Mouse (Mus musculus) heart, embryonic 10.5 days (tissue): ENCODE results near the gene Mrpl49. TPM values are rescaled to one million over a fixed set of nuclear protein-coding genes. Genes with fewer than 3 reads are reported as not detected.

Experiments
- DNase-seq: peaks from one replicate; pipeline ENCODE4 v3.0.0-alpha.2; 2017; ENCODE audit warnings: low spot score
- H3K27ac ChIP-seq: fragments of 300-500 bp; sonication (generic); 2 replicates; pipeline ENCODE4 v1.5.1; 2016; ENCODE audit warnings: mild to moderate bottlenecking
- H3K27me3 ChIP-seq: fragments of 300-500 bp; sonication (generic); 2 replicates; pipeline ENCODE4 v1.6.1; 2016; ENCODE audit warnings: mild to moderate bottlenecking; ENCODE audit not compliant: poor library complexity, insufficient read depth, severe bottlenecking
- H3K36me3 ChIP-seq: fragments of 300-500 bp; sonication (generic); 2 replicates; pipeline ENCODE4 v1.6.1; 2016; ENCODE audit warnings: mild to moderate bottlenecking, moderate library complexity
- H3K4me1 ChIP-seq: fragments of 300-500 bp; sonication (generic); 2 replicates; pipeline ENCODE4 v1.6.1; 2016; ENCODE audit warnings: mild to moderate bottlenecking
- H3K4me3 ChIP-seq: fragments of 300-500 bp; sonication (generic); 2 replicates; pipeline ENCODE4 v1.5.1; 2016; ENCODE audit warnings: mild to moderate bottlenecking, moderate library complexity
- H3K9me3 ChIP-seq: fragments of 300-500 bp; sonication (generic); 2 replicates; pipeline ENCODE4 v1.6.1; 2016; ENCODE audit warnings: mild to moderate bottlenecking, moderate library complexity
- WGBS: fragments of 180-500 bp; shearing (Covaris S2); methylation state at CpG from one replicate; pipeline ENCODE4 v1.1.7; 2016; 5-methylcytosine and 5-hydroxymethylcytosine counted together
- polyA plus RNA-seq: library from polyadenylated mRNA; unstranded; fragments of >200 nt; fragmentation: Nextera tagmentation; extraction: Ambion mirVana; gene quantifications from 2 replicates; pipeline ENCODE4 v1.2.1, GENCODE M21; 2016

The Mrpl49 gene
- 71.4 and 85.0 TPM in 2 replicates for polyA plus RNA-seq

GRCm38 (mm10) chr19:6057313-6058096 is at the start of gene Mrpl49, which contains the start of gene Fau:
Gene Mrpl49, minus strand, starts transcription at chr19:6057785.
Gene Fau, plus strand, starts transcription at chr19:6057844.
- under 1% methylated on average over 63 of the region's 63 CpGs for WGBS
- Histone ChIP-seq H3K27ac (peak within 1 kb of the TSS; percentile 96), H3K4me1 (peaks cover 31% of the 10 kb centered on the region), H3K9me3 (no peaks in the 10 kb centered on the region), H3K27me3 (no peaks in the 10 kb centered on the region), H3K4me3 (peak within 1 kb of the TSS; percentile 91), H3K36me3 (peaks cover 53% of the 10 kb centered on the region)
- DNase-seq, result peak; percentile 99

DNA sequence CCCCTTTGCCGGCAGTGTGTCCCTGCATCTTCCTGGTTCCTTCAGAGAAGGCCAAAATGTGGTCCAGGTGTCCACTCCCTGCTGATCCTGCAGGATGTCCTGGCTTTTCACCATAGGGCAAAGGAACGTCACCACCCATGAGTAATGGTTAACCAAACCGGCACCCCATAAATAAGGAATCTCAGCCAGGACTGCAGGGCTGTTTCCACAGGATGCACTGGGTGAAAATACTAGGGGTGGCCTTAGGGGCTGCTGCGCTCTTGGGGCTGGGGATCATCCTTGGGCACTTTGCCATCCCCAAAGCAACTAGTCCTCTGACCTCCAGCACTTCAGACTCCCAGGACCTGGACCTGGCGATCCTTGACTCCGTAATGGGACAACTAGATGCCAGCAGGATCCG is 48.0 kb upstream of the Mrpl49 start, which contains the start of gene Naaladl1:
Gene Naaladl1 (plus strand): TSS at position 197 of the 400 bp plus-strand sequence.
- Histone ChIP-seq H3K4me3 (no peak within 1 kb of the TSS), H3K9me3 (no peaks in the 10 kb centered on the region), H3K27me3 (no peaks in the 10 kb centered on the region), H3K27ac (no peak within 1 kb of the TSS), H3K4me1 (peaks cover 17% of the 10 kb centered on the region), H3K36me3 (no peaks in the 10 kb centered on the region)
- 81% methylated on average over 7 of the region's 7 CpGs for WGBS
- DNase-seq, result no peak

GRCm38 (mm10) chr19:6104476-6104875 is 46.9 kb upstream of the Mrpl49 start:
- DNase-seq, result no peak
- Histone ChIP-seq H3K9me3 (no peaks in the 10 kb centered on the region), H3K4me1 (peaks cover 17% of the 10 kb centered on the region), H3K4me3 (no peak overlapping the region), H3K27me3 (no peaks in the 10 kb centered on the region), H3K27ac (no peak overlapping the region), H3K36me3 (peaks cover 6% of the 10 kb centered on the region; the same call in 1 of the 2 replicates)
- 54% methylated on average over 4 of the region's 4 CpGs for WGBS

- 66% methylated on average over 6 of the region's 6 CpGs for WGBS
These were observed 44.7 kb upstream of the Mrpl49 start for GRCm38 (mm10) chr19:6102169-6102853.

DNA sequence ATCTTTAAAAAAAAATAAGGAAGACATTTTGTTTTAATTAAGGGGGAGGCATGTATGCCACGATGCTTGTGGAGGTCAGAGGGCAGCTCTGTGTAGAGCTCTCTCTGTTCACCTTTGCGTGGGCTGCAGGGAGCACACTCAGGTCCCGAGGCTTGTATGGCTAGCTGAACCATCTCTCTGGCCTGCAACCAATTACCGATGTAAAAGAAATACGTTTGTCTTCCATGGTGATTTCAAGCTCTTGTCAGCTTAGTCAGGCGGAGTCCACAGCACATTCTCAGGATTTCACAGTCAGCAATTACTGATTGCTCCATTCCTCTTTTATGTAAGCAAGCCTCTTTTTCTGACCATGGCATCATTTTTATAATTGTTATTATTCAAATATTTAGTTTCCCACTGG is 43.6 kb upstream of the Mrpl49 start:
- Histone ChIP-seq H3K4me1 (peaks cover 12% of the 10 kb centered on the region), H3K36me3 (peaks cover 19% of the 10 kb centered on the region), H3K27ac (no peak overlapping the region), H3K27me3 (no peaks in the 10 kb centered on the region), H3K9me3 (no peaks in the 10 kb centered on the region), H3K4me3 (no peak overlapping the region)
- no peak for DNase-seq
- 70% methylated on average over 6 of the region's 6 CpGs for WGBS

More at GRCm38 (mm10) chr19:6102169-6102853, 44.7 kb upstream of the Mrpl49 start:
- Histone ChIP-seq H3K36me3 (peaks cover 19% of the 10 kb centered on the region), H3K9me3 (no peaks in the 10 kb centered on the region), H3K27me3 (no peaks in the 10 kb centered on the region), H3K27ac (no peak overlapping the region), H3K4me1 (peaks cover 17% of the 10 kb centered on the region), H3K4me3 (no peak overlapping the region)
- no peak for DNase-seq

DNA sequence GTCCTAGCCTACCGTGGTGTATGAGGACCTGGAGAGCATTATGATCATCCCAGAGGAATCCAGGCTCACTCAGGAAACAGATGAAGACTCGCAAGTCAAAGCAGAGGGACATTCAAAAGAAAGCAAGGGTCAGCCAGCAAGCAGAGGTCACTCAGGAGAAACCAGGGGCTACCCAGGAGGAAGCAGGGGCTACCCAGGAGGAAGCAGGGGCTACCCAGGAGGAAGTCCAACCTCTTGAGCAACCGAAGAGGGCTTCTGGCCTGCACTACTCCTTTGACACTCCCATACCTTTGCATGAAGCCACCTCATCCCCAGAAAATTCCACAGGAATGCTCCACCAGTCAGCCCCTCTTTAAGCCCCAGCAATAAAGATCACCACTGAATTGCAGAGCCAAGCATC is 40.3 kb upstream of the Mrpl49 start:
- no peak for DNase-seq
- no peaks in the 10 kb centered on the region for H3K9me3 ChIP-seq
- H3K27ac ChIP-seq, result no peak overlapping the region
- no peak overlapping the region for H3K4me3 ChIP-seq
- H3K27me3 ChIP-seq, result no peaks in the 10 kb centered on the region
- peaks cover 41% of the 10 kb centered on the region for H3K36me3 ChIP-seq
- no peaks in the 10 kb centered on the region for H3K4me1 ChIP-seq
- 89% methylated on average over 3 of the region's 3 CpGs for WGBS

GRCm38 (mm10) chr19:6094119-6094518 is 36.5 kb upstream of the Mrpl49 start, which contains the start of gene AC131692.1:
Gene AC131692.1, plus strand, starts transcription at chr19:6094419.
- H3K36me3 ChIP-seq, result peaks cover 66% of the 10 kb centered on the region
- 81% methylated on average over 7 of the region's 7 CpGs for WGBS
- H3K27me3 ChIP-seq, result no peaks in the 10 kb centered on the region
- no peaks in the 10 kb centered on the region for H3K9me3 ChIP-seq
- no peak within 1 kb of the TSS for H3K4me3 ChIP-seq
- H3K4me1 ChIP-seq, result no peaks in the 10 kb centered on the region
- H3K27ac ChIP-seq, result no peak within 1 kb of the TSS
- DNase-seq, result no peak

GRCm38 (mm10) chr19:6088841-6089240 is 31.3 kb upstream of the Mrpl49 start:
- DNase-seq, result no peak
- Histone ChIP-seq H3K27ac (no peak overlapping the region), H3K4me1 (peaks cover 10% of the 10 kb centered on the region), H3K36me3 (peaks cover 64% of the 10 kb centered on the region), H3K9me3 (no peaks in the 10 kb centered on the region), H3K4me3 (no peak overlapping the region), H3K27me3 (no peaks in the 10 kb centered on the region)
- WGBS, result 96% methylated on average over 13 of the region's 13 CpGs

DNA sequence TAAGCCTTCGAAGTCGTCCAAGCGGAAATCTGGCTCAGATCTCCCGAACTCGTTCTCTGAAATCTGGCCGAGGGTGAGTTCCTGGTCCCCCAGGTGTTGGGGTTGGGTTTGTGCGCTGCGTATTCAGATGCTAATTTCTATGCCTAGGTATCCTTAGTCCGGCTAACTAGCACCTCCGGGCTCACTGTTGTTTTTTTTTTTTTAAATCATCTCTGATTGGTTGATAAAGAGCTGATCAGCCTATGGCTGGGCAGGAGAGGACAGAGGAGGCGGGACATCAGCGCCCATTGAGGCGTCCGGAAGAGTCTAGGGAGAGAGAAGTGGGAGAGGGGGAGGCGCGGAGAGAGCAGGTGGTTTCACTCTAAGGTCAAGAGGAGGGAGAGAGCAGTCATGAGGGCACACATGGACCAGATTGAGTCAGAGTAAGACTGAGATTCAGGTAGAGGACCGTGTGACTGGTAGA is 27.9 kb upstream of the Mrpl49 start:
- Histone ChIP-seq H3K9me3 (no peaks in the 10 kb centered on the region), H3K4me1 (peaks cover 16% of the 10 kb centered on the region), H3K36me3 (peaks cover 64% of the 10 kb centered on the region), H3K27me3 (no peaks in the 10 kb centered on the region), H3K4me3 (peak overlapping the region; percentile 81), H3K27ac (peak overlapping the region; percentile 87)
- peak; percentile 92 for DNase-seq
- WGBS, result under 1% methylated on average over 17 of the region's 17 CpGs

GRCm38 (mm10) chr19:6084478-6085248 is 27.1 kb upstream of the Mrpl49 start, which contains the start of the genes Zfpl1 and Cdca5:
Gene Zfpl1, minus strand, starts transcription at chr19:6084956.
Gene Cdca5, plus strand, starts transcription at chr19:6084983.
- Histone ChIP-seq H3K4me3 (peak within 1 kb of the TSS; percentile 81), H3K4me1 (peaks cover 16% of the 10 kb centered on the region), H3K27ac (peak within 1 kb of the TSS; percentile 87), H3K36me3 (peaks cover 64% of the 10 kb centered on the region), H3K27me3 (no peaks in the 10 kb centered on the region), H3K9me3 (no peaks in the 10 kb centered on the region)
- peak; percentile 98 for DNase-seq
- whole genome bisulfite sequencing, result under 1% methylated on average over 58 of the region's 58 CpGs

GRCm38 (mm10) chr19:6082156-6082555 is 24.6 kb upstream of the Mrpl49 start, which contains the start of gene Gm28374:
Gene Gm28374, minus strand, starts transcription at chr19:6082256.
- Histone ChIP-seq H3K36me3 (peaks cover 44% of the 10 kb centered on the region), H3K27ac (no peak within 1 kb of the TSS)
- WGBS, result 80% methylated on average over 9 of the region's 9 CpGs

GRCm38 (mm10) chr19:6079983-6080480 is 22.4 kb upstream of the Mrpl49 start, which contains the start of gene Tmem262:
Gene Tmem262, plus strand, starts transcription at chr19:6080033.
- DNase-seq, result no peak
- no peaks in the 10 kb centered on the region for H3K9me3 ChIP-seq
- WGBS, result 91% methylated on average over 12 of the region's 12 CpGs
- no peak within 1 kb of the TSS for H3K4me3 ChIP-seq
- H3K27me3 ChIP-seq, result no peaks in the 10 kb centered on the region
- H3K27ac ChIP-seq, result no peak within 1 kb of the TSS
- peaks cover 18% of the 10 kb centered on the region for H3K4me1 ChIP-seq
- H3K36me3 ChIP-seq, result peaks cover 38% of the 10 kb centered on the region

More at GRCm38 (mm10) chr19:6082156-6082555, 24.6 kb upstream of the Mrpl49 start, which contains the start of gene Gm28374:
- no peaks in the 10 kb centered on the region for H3K9me3 ChIP-seq
- no peak for DNase-seq
- H3K4me3 ChIP-seq, result no peak within 1 kb of the TSS
- peaks cover 16% of the 10 kb centered on the region for H3K4me1 ChIP-seq
- H3K27me3 ChIP-seq, result no peaks in the 10 kb centered on the region
